Mouse (Mus musculus) intestine, embryonic 16.5 days (tissue): ENCODE data around the gene Zfp46. TPM values are rescaled to one million over a fixed set of nuclear protein-coding genes. Genes with fewer than 3 reads are reported as not detected.

Experiments
- ATAC-seq: fragments of 200-750 bp; cut with Nextera tagmentation; 2 replicates; pipeline ENCODE4 v1.8.0; 2017; ENCODE audit warnings: moderate TSS enrichment, moderate library complexity
- H3K27ac ChIP-seq: fragments of 300-500 bp; sonication (generic); 2 replicates; pipeline ENCODE4 v1.5.1; 2014; ENCODE audit warnings: mild to moderate bottlenecking, low read length
- H3K27me3 ChIP-seq: fragments of 300-500 bp; sonication (generic); replicated peaks from 2 replicates; pipeline ENCODE4 v1.6.1; 2014; ENCODE audit warnings: low read length, control low read depth, mixed read lengths; ENCODE audit not compliant: control insufficient read depth, insufficient read depth
- H3K36me3 ChIP-seq: fragments of 300-500 bp; sonication (generic); 2 replicates; pipeline ENCODE4 v1.6.1; 2014; ENCODE audit warnings: low read length, control low read depth; ENCODE audit not compliant: control insufficient read depth, insufficient read depth
- H3K4me1 ChIP-seq: fragments of 300-500 bp; sonication (generic); 2 replicates; pipeline ENCODE4 v1.6.1; 2014; ENCODE audit warnings: low read length, control low read depth, mixed read lengths; ENCODE audit not compliant: control insufficient read depth, insufficient read depth
- H3K4me2 ChIP-seq: fragments of 300-500 bp; sonication (generic); 2 replicates; pipeline ENCODE4 v1.6.1; 2014; ENCODE audit warnings: low read depth, low read length, control low read depth
- H3K4me3 ChIP-seq: fragments of 300-500 bp; sonication (generic); 2 replicates; pipeline ENCODE4 v1.5.1; 2014; ENCODE audit warnings: mild to moderate bottlenecking, low read length
- H3K9ac ChIP-seq: fragments of 300-500 bp; sonication (generic); 2 replicates; pipeline ENCODE4 v1.6.1; 2014; ENCODE audit warnings: low read depth, low read length
- H3K9me3 ChIP-seq: fragments of 300-500 bp; sonication (generic); 2 replicates; pipeline ENCODE4 v1.6.1; 2016; ENCODE audit warnings: low read length, control low read depth; ENCODE audit not compliant: control insufficient read depth
- WGBS: fragments of 180-500 bp; shearing (Covaris S2); extraction: QIAGEN DNeasy Blood & Tissue Kit; methylation state at CpG from one replicate; pipeline ENCODE4 v1.1.7; 2014; 5-methylcytosine and 5-hydroxymethylcytosine counted together
- polyA plus RNA-seq: library from polyadenylated mRNA; unstranded; fragments of >200 nt; fragmentation: Nextera tagmentation; extraction: Ambion mirVana; gene quantifications from 2 replicates; pipeline ENCODE4 v1.2.1, GENCODE M21; 2015

The Zfp46 gene
- polyA plus RNA-seq, 1 experiment from 2014 or later, result 13.6 TPM

GRCm38 (mm10) chr4:136245681-136246080, 38.8 kb upstream of the Zfp46 start:
- Histone ChIP-seq H3K9ac (no peak overlapping the region), H3K4me2 (no peak overlapping the region), H3K4me1 (peaks cover 38% of the 10 kb centered on the region), H3K4me3 (no peak overlapping the region), H3K36me3 (no peaks in the 10 kb centered on the region; the same call in 1 of the 2 replicates), H3K27ac (no peak overlapping the region), H3K27me3 (no peaks in the 10 kb centered on the region), H3K9me3 (no peaks in the 10 kb centered on the region)
- ATAC-seq, result no peak
- WGBS, result 62% methylated on average over 5 of the region's 5 CpGs

GRCm38 (mm10) chr4:136246568-136246969, 37.9 kb upstream of the Zfp46 start:
- peak overlapping the region; percentile 96; the same call in 1 of the 2 replicates for H3K4me2 ChIP-seq
- no peak overlapping the region for H3K4me3 ChIP-seq
- no peak for ATAC-seq
- no peaks in the 10 kb centered on the region for H3K27me3 ChIP-seq
- no peak overlapping the region for H3K27ac ChIP-seq
- peaks cover 38% of the 10 kb centered on the region for H3K4me1 ChIP-seq
- no peaks in the 10 kb centered on the region for H3K36me3 ChIP-seq
- no peak overlapping the region for H3K9ac ChIP-seq
- H3K9me3 ChIP-seq, result no peaks in the 10 kb centered on the region
- WGBS, result 8% methylated on average over 12 of the region's 12 CpGs

GRCm38 (mm10) chr4:136247386-136247728, 37.1 kb upstream of the Zfp46 start:
- WGBS, result 7% methylated on average over 14 of the region's 14 CpGs
- Histone ChIP-seq H3K27ac (no peak overlapping the region), H3K4me1 (peaks cover 38% of the 10 kb centered on the region), H3K4me3 (peak overlapping the region; percentile 63), H3K27me3 (no peaks in the 10 kb centered on the region), H3K36me3 (no peaks in the 10 kb centered on the region), H3K9me3 (no peaks in the 10 kb centered on the region), H3K9ac (peak overlapping the region; percentile 68), H3K4me2 (peak overlapping the region; percentile 96)
- no peak for ATAC-seq

GRCm38 (mm10) chr4:136247729-136248463, 36.6 kb upstream of the Zfp46 start, which contains the start of gene Tcea3:
Tcea3 (plus strand) TSS chr4:136247729.
- Histone ChIP-seq H3K36me3 (no peaks in the 10 kb centered on the region), H3K27ac (no peak within 1 kb of the TSS), H3K4me2 (peak within 1 kb of the TSS; percentile 96), H3K9ac (peak within 1 kb of the TSS; percentile 68), H3K4me1 (peaks cover 38% of the 10 kb centered on the region), H3K27me3 (no peaks in the 10 kb centered on the region), H3K9me3 (no peaks in the 10 kb centered on the region), H3K4me3 (peak within 1 kb of the TSS; percentile 63)
- peak; percentile 45 for ATAC-seq
- 1% methylated on average over 42 of the region's 46 CpGs for WGBS

GRCm38 (mm10) chr4:136248464-136249331, 35.8 kb upstream of the Zfp46 start:
- H3K4me2 ChIP-seq, result peak overlapping the region; percentile 96
- no peak overlapping the region for H3K27ac ChIP-seq
- H3K9me3 ChIP-seq, result no peaks in the 10 kb centered on the region
- peaks cover 38% of the 10 kb centered on the region for H3K4me1 ChIP-seq
- no peaks in the 10 kb centered on the region for H3K36me3 ChIP-seq
- H3K9ac ChIP-seq, result peak overlapping the region; percentile 68
- no peaks in the 10 kb centered on the region for H3K27me3 ChIP-seq
- peak; percentile 48 for ATAC-seq
- H3K4me3 ChIP-seq, result peak overlapping the region; percentile 63
- WGBS, result 3% methylated on average over 37 of the region's 37 CpGs

DNA sequence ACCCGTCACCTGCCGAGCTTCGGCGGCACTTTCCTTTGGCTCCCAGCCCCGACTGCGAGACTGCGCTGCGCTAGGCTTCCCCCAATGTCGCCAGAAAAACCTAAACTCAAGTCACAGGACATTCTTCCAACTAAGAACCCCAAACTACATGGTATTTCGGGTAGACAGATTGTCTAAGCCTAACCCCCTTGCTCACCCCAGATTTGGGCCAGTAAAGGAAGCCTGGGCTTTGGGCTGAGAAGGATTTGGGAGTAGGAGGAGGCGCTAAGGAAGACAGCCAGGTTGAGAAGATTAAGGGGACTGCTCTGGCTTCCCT, 35.2 kb upstream of the Zfp46 start:
- H3K36me3 ChIP-seq, result no peaks in the 10 kb centered on the region
- H3K4me1 ChIP-seq, result peaks cover 41% of the 10 kb centered on the region
- H3K9ac ChIP-seq, result 0 out of 2 replicates have a peak overlapping the region, but pooled peaks have one; percentile 68
- no peaks in the 10 kb centered on the region for H3K9me3 ChIP-seq
- no peak for ATAC-seq
- peak overlapping the region; percentile 63; the same call in 1 of the 2 replicates for H3K4me3 ChIP-seq
- 19% methylated on average over 11 of the region's 11 CpGs for WGBS
- peak overlapping the region; percentile 96 for H3K4me2 ChIP-seq
- H3K27ac ChIP-seq, result 0 out of 2 replicates have a peak overlapping the region, but pooled peaks have one; percentile 3
- no peaks in the 10 kb centered on the region for H3K27me3 ChIP-seq

- Histone ChIP-seq H3K36me3 (no peaks in the 10 kb centered on the region), H3K4me2 (peak overlapping the region; percentile 96), H3K4me1 (peaks cover 46% of the 10 kb centered on the region), H3K9ac (no peak overlapping the region), H3K27ac (peak overlapping the region; percentile 43), H3K4me3 (peak overlapping the region; percentile 7; the same call in 1 of the 2 replicates), H3K9me3 (no peaks in the 10 kb centered on the region), H3K27me3 (no peaks in the 10 kb centered on the region)
- peak; percentile 73 for ATAC-seq
- WGBS, result 19% methylated on average over 9 of the region's 9 CpGs
These were observed 34.7 kb upstream of the Zfp46 start for GRCm38 (mm10) chr4:136249780-136250179.

- Histone ChIP-seq H3K27ac (no peak overlapping the region), H3K9me3 (no peaks in the 10 kb centered on the region), H3K9ac (no peak overlapping the region), H3K4me2 (no peak overlapping the region), H3K4me1 (peaks cover 12% of the 10 kb centered on the region), H3K4me3 (no peak overlapping the region), H3K27me3 (no peaks in the 10 kb centered on the region), H3K36me3 (no peaks in the 10 kb centered on the region)
- WGBS, result 12% methylated on average over 6 of the region's 6 CpGs
- ATAC-seq, result peak; percentile 33; the same call in 1 of the 2 replicates
These were observed 28.6 kb upstream of the Zfp46 start for GRCm38 (mm10) chr4:136255919-136256318.

DNA sequence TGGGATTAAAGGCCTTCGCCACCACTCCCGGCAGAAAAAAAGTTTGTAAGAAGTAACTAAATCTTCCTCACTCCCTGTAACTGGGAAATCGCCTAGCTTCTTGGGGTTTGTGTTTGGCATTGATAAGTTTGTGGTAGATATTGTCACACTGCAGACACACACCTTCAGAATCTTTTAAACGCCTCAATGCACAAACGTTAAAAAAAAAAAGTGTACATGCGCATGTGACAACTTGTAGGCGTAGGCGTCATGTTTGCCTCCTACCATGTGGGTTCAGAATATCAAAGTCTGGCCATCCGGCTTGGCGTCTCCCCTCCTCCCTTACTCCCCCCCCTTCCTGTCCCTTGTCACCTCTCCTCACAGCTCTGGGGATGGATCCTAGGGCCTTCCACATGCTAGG, 27.8 kb upstream of the Zfp46 start:
- H3K36me3 ChIP-seq, result no peaks in the 10 kb centered on the region
- H3K27me3 ChIP-seq, result no peaks in the 10 kb centered on the region
- WGBS, result 75% methylated on average over 10 of the region's 10 CpGs
- H3K4me1 ChIP-seq, result peaks cover 12% of the 10 kb centered on the region
- H3K27ac ChIP-seq, result no peak overlapping the region
- H3K4me2 ChIP-seq, result no peak overlapping the region
- H3K4me3 ChIP-seq, result no peak overlapping the region
- no peak for ATAC-seq
- H3K9ac ChIP-seq, result no peak overlapping the region
- H3K9me3 ChIP-seq, result no peaks in the 10 kb centered on the region
